Mouse (Mus musculus) frontal cortex, adult 2 months (tissue): ENCODE measurements around the gene Rassf3. TPM values are rescaled to one million over a fixed set of nuclear protein-coding genes. Genes with fewer than 3 reads are reported as not detected.

Experiments
- DNase-seq, 2 experiments: peaks; one replicate each; pipeline ENCODE4 v3.0.0; 2022; ENCODE audit warnings: low spot score in 1 of 2; ENCODE audit errors: extremely low spot score in 1 of 2
- polyA plus RNA-seq: library from polyadenylated mRNA; depleted of rRNA; stranded (reverse); fragments of >200 nt; gene quantifications from 2 replicates; pipeline ENCODE4 v1.2.3, GENCODE M21; 2012

Gene Rassf3
- polyA plus RNA-seq, 1 experiment = 18.0 TPM

DNA sequence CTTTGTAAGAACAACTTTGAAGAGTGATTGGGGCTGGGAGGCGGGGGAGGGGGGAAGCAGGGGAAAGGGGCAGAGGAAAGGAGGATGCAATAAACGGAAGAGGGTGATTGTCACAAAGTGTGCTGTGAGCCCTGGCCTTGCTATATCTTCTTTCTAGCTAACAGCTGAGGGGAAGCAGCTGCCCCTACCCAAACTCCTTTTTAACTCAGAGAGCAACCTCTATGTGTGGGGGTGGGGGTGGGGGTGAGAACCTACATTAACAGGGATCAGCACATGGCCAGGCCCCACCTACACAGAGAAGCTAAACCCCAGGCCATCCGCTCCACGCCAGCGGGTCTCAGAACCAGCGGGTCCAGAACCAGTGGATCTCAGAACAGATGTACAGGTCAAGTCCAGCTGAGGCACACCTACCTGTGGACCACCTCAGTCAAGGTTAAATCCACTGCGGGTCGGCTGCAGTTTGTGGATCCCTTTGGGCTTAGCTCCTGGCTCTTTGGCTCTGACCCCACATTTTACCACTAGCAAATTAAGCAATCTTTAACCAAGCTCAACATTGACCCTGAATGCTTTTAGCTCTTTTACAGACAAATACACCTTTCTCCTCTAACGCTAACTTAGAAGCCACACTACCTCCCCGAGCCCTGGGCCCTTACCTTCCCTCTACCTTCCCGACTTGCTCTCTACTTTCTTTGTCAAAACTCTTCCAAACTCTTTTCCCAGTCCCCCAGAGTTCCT is 64.3 kb downstream of the Rassf3 start:
- no peak for DNase-seq

- DNase-seq = peak in 1 of 2 experiments; percentile 51
These were observed 66.4 kb downstream of the Rassf3 start for GRCm38 (mm10) chr10:121409717-121410116.

- DNase-seq = no peak
These were observed 72.2 kb downstream of the Rassf3 start for GRCm38 (mm10) chr10:121403946-121404345.

DNA sequence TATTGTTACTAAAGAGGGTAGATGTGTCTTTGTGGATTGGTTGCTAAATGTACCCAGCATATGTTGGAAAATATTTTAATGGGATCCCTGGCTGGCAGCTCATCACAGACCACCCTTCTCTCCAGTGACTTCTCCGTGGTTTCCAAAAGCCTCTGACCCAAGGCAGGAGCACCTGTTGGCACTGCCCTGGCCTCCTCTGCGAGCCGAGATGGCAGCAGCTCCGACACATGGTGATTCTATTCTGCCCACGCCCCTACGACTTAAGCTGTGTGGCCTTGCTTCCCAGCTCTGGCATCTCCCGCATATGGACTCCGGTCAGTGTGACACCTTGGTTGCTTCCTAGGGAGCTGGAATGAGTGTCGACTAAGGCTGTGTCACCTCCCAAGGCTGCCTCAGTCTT is 73.0 kb downstream of the Rassf3 start:
- no peak for DNase-seq

- DNase-seq = no peak
These were observed 75.1 kb downstream of the Rassf3 start for GRCm38 (mm10) chr10:121401005-121401404.

DNA sequence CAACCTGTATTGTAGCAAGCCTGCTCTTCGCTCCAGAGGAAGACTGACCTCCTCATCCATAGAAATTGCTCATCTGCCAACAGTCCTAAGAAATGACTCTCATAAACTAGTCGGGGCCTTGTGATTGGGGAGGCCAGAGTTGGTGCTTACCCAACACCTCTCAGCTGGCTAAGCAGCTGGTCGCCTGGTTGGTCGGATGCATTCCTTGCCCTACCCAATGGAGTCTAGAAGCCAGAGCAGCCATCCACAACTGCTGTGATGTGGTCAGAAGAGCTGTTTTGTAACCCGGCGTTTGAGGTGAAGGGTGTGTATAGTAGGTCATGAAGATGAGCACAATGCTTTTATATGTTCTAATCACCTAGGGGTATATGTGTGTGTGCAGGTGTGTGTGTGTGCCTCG is 77.5 kb downstream of the Rassf3 start:
- DNase-seq = no peak

DNA sequence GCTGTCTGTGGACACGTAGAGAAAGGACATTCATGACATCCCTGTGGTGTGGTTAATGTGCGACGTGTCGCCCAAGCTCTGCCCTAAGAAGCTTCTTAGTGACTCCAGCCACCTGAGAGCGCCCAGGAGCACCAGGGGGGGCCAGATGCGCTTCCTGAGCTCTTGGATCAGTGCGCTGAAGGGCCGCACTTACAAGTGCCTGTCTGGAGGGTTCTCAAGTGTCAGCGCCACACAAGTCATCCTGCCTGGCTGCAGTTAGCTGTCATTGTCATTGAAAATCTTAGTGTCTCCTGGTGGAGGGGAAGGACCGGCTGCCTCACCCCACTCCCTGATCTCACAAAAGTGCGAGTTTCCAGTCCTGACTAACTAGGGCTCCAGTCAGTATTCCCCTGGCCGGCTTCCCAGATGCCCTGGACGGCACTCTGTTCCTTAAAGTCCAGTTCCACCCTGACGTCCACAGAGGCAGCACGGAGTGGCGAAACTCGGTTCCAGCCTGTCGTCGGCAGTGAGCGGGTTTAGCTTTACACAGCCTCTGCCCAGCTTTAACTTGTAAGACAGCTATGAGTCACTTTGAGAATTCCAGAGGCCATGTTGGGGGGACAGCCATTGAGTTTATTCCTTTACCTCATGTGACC is 80.5 kb downstream of the Rassf3 start:
- no peak for DNase-seq

DNA sequence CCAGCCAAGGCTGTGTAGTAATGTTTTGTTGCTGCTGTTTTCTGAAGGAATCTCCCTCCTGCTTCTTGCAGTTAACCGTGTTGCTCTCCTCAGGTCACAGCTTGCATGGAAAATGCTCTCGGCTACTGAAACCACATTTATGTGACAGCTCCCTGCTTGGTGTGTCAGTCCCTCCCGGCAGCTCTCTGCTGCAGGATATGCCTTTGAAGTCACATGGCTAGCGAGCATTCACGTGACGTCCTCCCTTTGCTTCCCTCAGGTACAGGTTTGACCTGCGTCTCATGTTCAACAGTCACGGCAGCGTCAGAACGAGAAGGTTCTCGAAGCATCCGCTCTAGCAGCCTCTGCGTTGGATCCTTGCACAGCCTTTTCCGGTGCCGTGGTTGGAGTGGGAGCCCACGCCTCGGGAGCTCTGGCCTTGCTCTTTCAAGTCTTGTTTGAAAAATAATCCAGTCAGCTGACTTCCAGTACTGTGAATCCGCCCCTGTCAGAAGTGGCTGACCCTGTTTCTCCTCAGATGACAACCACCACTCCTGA is 81.3 kb downstream of the Rassf3 start:
- no peak for DNase-seq

GRCm38 (mm10) chr10:121394270-121394669 is 81.9 kb downstream of the Rassf3 start:
- DNase-seq = no peak

DNA sequence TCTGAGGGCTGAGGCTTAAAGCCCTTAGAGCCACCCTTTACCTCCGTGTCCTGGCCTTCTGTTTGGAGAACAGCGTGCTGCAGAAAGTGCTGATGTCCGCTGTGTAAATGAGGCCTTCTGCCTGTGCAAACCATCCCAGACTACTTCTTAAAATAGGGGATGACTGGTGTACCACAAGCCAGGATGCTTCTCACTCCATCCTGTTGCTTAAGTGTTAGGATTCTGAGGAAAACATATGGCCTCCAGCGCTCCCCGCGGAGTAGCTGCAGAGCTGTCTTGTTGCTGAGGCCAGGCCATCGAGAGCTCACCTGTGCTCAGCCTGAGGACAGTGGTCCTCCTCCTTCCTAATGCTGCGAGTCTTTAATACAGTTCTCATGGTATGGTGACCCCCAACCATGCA is 84.2 kb downstream of the Rassf3 start:
- peak in 1 of 2 experiments; percentile 20 for DNase-seq

GRCm38 (mm10) chr10:121390602-121391001 is 85.5 kb downstream of the Rassf3 start:
- no peak for DNase-seq

- DNase-seq = no peak
These were observed 89.8 kb downstream of the Rassf3 start for GRCm38 (mm10) chr10:121386347-121386746.

- no peak for DNase-seq
These were observed 90.5 kb downstream of the Rassf3 start for GRCm38 (mm10) chr10:121385695-121386094.

GRCm38 (mm10) chr10:121384710-121385109 is 91.4 kb downstream of the Rassf3 start:
- no peak for DNase-seq

DNA sequence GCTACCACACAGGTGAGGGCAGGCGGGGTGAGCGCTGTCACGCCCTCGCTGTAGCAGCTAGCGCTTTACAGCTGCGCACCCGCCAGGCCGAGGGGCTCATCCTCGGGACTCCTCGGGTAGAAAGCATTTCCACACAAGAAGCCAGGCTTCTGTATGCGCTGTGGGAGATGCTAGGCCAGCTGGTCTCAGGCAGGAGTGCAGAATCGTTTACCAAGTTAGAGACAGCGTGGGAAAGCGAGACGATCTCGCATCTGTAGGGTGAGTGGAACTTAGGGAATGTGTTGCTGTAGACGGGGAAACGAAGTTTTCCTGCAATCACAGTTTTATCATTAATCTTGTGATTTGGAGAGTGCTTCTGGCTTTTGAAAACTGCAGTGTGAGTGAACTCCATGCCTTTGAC is 94.9 kb downstream of the Rassf3 start:
- DNase-seq = peak in 1 of 2 experiments; percentile 26

GRCm38 (mm10) chr10:121379387-121379786 is 96.8 kb downstream of the Rassf3 start:
- DNase-seq = no peak

DNA sequence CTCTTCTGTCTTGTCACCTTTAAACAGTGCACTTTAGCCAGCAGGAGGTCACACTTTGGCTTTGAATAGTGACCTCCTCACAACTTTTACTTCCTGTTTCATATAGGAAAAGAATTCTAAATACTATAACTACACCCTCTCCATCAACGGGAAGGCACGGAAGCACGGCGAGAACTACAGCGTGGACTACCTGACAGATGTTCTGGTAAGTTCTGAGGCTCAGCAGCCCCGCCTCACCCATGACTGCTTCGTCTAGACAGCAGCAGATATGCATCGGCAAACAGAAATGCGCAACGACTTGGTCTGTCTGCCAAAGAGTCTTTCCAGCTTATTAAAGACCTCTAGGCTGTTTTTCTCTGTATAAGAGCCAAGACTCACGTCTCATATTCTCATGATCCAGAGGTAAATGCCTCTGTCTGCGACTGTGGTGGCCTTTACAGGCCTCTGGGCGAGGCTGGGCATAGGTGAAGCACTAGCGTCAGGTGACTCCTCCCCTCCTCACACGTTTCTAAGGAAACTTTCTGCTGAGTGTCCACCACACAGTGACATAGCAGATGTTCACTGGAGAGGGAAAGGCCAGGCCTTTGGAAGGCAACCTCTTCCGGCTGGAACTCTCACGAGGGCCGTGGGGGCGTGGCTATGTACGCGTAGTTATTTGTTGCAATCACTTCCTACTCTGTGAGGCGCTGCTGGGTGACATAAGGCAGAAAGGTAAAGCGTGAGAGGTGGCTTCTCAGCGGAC is 99.4 kb downstream of the Rassf3 start:
- DNase-seq = no peak

- no peak for DNase-seq
These were observed 100.3 kb downstream of the Rassf3 start for GRCm38 (mm10) chr10:121375649-121376493.

- no peak for DNase-seq
These were observed 101.2 kb downstream of the Rassf3 start for GRCm38 (mm10) chr10:121374693-121375620.
